Mouse (Mus musculus) R1 (cell line): ENCODE measurements at regions not wholly inside any gene's neighbourhood (a gene's known extent, or its start where the extent isn't known, plus 50 kb on each side); places are given as distances from the start of the nearest gene placed in this dataset.

Experiments
- DNase-seq: peaks from one replicate; pipeline ENCODE4 v3.0.0-alpha.2; 2018; ENCODE audit warnings: low read depth, low spot score

GRCm38 (mm10) chr6:98452277-98452676 is 109.7 kb upstream of the Gm765 start:
- DNase-seq, result no peak

GRCm38 (mm10) chr6:98435676-98436075 is 93.1 kb upstream of the Gm765 start:
- peak; percentile 81 for DNase-seq

GRCm38 (mm10) chr6:98433286-98433685 is 90.7 kb upstream of the Gm765 start:
- no peak for DNase-seq

GRCm38 (mm10) chr6:98429120-98429519 is 86.6 kb upstream of the Gm765 start:
- no peak for DNase-seq

- DNase-seq, result no peak
These were observed 60.1 kb upstream of the Gm765 start for GRCm38 (mm10) chr6:98402605-98403004.

- DNase-seq, result no peak
These were observed 52.0 kb upstream of the Gm765 start for GRCm38 (mm10) chr6:98394589-98394988.
